ENCODE assay signal across 7 mouse cellular contexts in the genomic region with DNA sequence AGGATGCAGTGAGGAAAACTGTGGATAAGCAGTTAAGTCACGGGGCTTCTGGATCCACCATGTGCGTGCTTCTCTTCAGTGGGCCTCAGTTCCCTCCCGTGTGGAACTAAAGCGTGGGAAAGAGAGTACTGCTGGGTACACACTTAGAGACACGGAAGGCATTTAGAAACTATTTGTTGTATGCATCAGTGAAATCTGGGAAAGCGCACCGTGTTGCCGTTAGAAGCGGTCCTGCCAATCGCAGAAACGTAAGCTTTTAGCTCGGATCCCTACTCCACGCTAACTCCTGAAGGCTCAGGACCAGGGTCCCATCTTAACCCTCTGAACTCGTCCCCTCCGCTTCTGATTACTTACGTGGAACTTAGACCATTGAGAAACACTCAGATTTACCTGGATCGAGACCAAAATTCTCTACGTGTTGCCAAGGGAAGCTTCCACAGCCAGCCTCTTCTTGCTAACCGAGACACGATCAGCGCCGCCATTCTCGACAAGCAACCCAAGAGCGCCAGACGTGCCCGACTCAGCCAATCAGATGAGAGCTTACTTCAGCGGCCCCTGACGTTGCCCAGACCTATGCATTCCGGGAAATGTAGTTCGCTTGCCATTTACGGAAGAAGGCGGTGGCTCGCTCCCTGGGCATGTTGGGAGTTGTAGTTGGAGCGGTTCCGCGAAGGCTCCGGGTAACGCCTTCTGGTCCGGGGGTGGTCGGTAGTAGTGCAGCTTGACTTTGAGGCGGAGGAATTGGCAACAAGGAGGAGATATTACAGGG. TPM values are rescaled to one million over a fixed set of nuclear protein-coding genes. Genes with fewer than 3 reads are reported as not detected.
A peak's percentile ranks its signal among the peaks of the same experiment; 100 is the strongest.
DNase-seq lines count a peak whose midpoint lies in the region; ATAC-seq lines count a peak whose summit lies in the region.

A gene (minus strand): TSS at position 522 of the 769 bp plus-strand sequence.
A gene (plus strand): TSS at position 605 of the 769 bp plus-strand sequence.

- peak within 1 kb of the TSS; percentile 66 for H3K4me3 ChIP-seq in intestine, embryonic 15.5 days (replicated peaks)
- H3K4me3 ChIP-seq in midbrain, embryonic 10.5 days, result peak within 1 kb of the TSS; percentile 75

- no peaks in the 10 kb centered on the region for H3K9me3 ChIP-seq in intestine, embryonic 15.5 days
- no peaks in the 10 kb centered on the region for H3K9me3 ChIP-seq in midbrain, embryonic 10.5 days (replicated peaks)

- under 1% methylated on average over 41 of the region's 41 CpGs for WGBS in intestine, embryonic 15.5 days
- WGBS in midbrain, embryonic 10.5 days, result under 1% methylated on average over 41 of the region's 41 CpGs

- H3K4me1 ChIP-seq in intestine, embryonic 15.5 days (replicated peaks), result peaks cover 8% of the 10 kb centered on the region
- H3K4me1 ChIP-seq in midbrain, embryonic 10.5 days, result peaks cover 29% of the 10 kb centered on the region

- peak within 1 kb of the TSS; percentile 73 for H3K9ac ChIP-seq in intestine, embryonic 15.5 days

- H3K4me2 ChIP-seq in intestine, embryonic 15.5 days (replicated peaks), result peak within 1 kb of the TSS; percentile 74

- H3K36me3 ChIP-seq in intestine, embryonic 15.5 days, result no peaks in the 10 kb centered on the region
- peaks cover 46% of the 10 kb centered on the region for H3K36me3 ChIP-seq in midbrain, embryonic 10.5 days

- intact Hi-C loops in gastrocnemius, postnatal 36 days (cut with DNase I), result loop anchor here (5.0 kb wide), 1 partner anchor 37 kb away; no protein-coding TSS in a partner anchor
- intact Hi-C loops in left cerebral cortex, postnatal 25 days (cut with DNase I), result loop anchor here (5.0 kb wide), 2 partner anchors 112 to 463 kb away; a partner anchor contains a TSS

- DNase-seq in adrenal gland, adult 2 months, result peak; percentile 95
- DNase-seq in embryo, embryonic 11.5 days (ENCODE audit: low read depth, low spot score), result peak; percentile 89
- DNase-seq in gastrocnemius, postnatal 36 days, result peak; percentile 79 to 88
- DNase-seq in left cerebral cortex, postnatal 25 days (ENCODE audit: low spot score in 2 of 2), result peak; percentile 97 to 99
- peak; percentile 94 for DNase-seq in midbrain, embryonic 10.5 days (ENCODE audit: low spot score)
- peak; percentile 84 for DNase-seq in right cerebral cortex, postnatal 4 days

- H3K27me3 ChIP-seq in intestine, embryonic 15.5 days (replicated peaks), result no peaks in the 10 kb centered on the region
- no peaks in the 10 kb centered on the region for H3K27me3 ChIP-seq in midbrain, embryonic 10.5 days (ENCODE audit: low read depth, poor library complexity, severe bottlenecking)

- H3K27ac ChIP-seq in intestine, embryonic 15.5 days, result peak within 1 kb of the TSS; percentile 48
- H3K27ac ChIP-seq in midbrain, embryonic 10.5 days (replicated peaks), result peak within 1 kb of the TSS; percentile 90

- peak; percentile 100 for ATAC-seq in intestine, embryonic 15.5 days

RNA-seq across cellular contexts. Expression of the first gene that starts in this region (rescaled TPM):
- 10 to 100 TPM; 42.9 to 48.5 TPM for total RNA-seq in adrenal gland, adult 2 months (2021)
- 0.74 and 0.95 TPM in 2 replicates for polyA plus RNA-seq in adrenal gland, adult 2 months (2012; rRNA removed)
- 10 to 100 TPM; 29.1 to 30.7 TPM for total RNA-seq in gastrocnemius, postnatal 36 days (2021)
- polyA plus RNA-seq in intestine, embryonic 15.5 days (2015; fragmentation: Nextera tagmentation; extraction: Ambion mirVana), result 91.6 and 106 TPM in 2 replicates
- 10 to 100 TPM; 28.3 to 31.2 TPM for total RNA-seq in left cerebral cortex, postnatal 25 days (2021)
- polyA plus RNA-seq in midbrain, embryonic 10.5 days (2016; fragmentation: Nextera tagmentation; extraction: Ambion mirVana), result 85.6 and 86.3 TPM in 2 replicates

RNA-seq across cellular contexts. Expression of the second gene that starts in this region (rescaled TPM):
- 1 to 10 TPM; 5.4 to 6.2 TPM for total RNA-seq in adrenal gland, adult 2 months (2021)
- 0.51 and 0.59 TPM in 2 replicates for polyA plus RNA-seq in adrenal gland, adult 2 months (2012; rRNA removed)
- 1 to 10 TPM; 2.8 to 3.1 TPM for total RNA-seq in gastrocnemius, postnatal 36 days (2021)
- 4.8 and 5.7 TPM in 2 replicates for polyA plus RNA-seq in intestine, embryonic 15.5 days (2015; fragmentation: Nextera tagmentation; extraction: Ambion mirVana)
- 10 to 100 TPM; 10.3 to 10.5 TPM for total RNA-seq in left cerebral cortex, postnatal 25 days (2021)
- 11.6 and 12.3 TPM in 2 replicates for polyA plus RNA-seq in midbrain, embryonic 10.5 days (2016; fragmentation: Nextera tagmentation; extraction: Ambion mirVana)

Comparison
In these comparisons a context has a peak if more than half of its experiments do, and no peak if none do; other contexts are left out.
1. Peak in every context shown above with its lines: DNase-seq, ATAC-seq, H3K4me3 ChIP-seq and H3K27ac ChIP-seq.
2. RNA of the first gene that starts in this region (polyA plus RNA-seq): 91.6 to 106 TPM in intestine, embryonic 15.5 days and 85.6 to 86.3 TPM in midbrain, embryonic 10.5 days; 0.74 to 0.95 TPM in adrenal gland, adult 2 months; every median in the first group is over 10 times any median in the second.